ENCODE assay signal across 8 mouse cellular contexts in the genomic region with DNA sequence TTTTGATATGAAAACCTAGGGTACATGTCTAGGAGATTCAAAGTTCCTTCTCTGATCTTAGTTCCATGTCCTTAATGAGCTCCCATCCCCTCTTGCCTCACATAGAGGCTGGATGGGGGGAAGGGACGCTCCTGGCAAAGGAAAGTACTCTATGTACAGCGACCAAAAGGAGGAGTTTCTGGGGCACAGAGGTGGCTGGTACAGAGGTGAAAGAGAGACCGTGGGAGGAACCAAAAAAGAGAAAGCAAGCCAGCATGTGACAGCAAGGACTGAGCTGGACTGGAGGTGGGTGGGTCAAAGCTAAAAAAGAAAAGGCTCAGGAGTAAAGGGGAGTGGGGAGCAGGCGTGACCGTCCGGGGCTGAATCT. TPM values are rescaled to one million over a fixed set of nuclear protein-coding genes. Genes with fewer than 3 reads are reported as not detected.
DNase-seq lines count a peak whose midpoint lies in the region; ATAC-seq and TF ChIP-seq lines count a peak whose summit lies in the region.

No protein-coding gene starts in this region.

- peaks cover 2% of the 10 kb centered on the region for H3K4me1 ChIP-seq in heart, adult 2 months (ENCODE audit: control insufficient read depth, insufficient read depth, low read length)
- peaks cover 24% of the 10 kb centered on the region for H3K4me1 ChIP-seq in forebrain, embryonic 15.5 days
- 0 out of 2 replicates have a peak, but pooled peaks cover 3% of the 10 kb centered on the region for H3K4me1 ChIP-seq in kidney, postnatal 0 days (replicated peaks; ENCODE audit: insufficient read depth, low read length)
- peaks cover 23% of the 10 kb centered on the region for H3K4me1 ChIP-seq in midbrain, embryonic 10.5 days

- H3K27ac ChIP-seq in heart, adult 2 months = peak overlapping the region; percentile 98
- peak overlapping the region; percentile 65 for H3K27ac ChIP-seq in forebrain, embryonic 15.5 days (replicated peaks)
- H3K27ac ChIP-seq in kidney, postnatal 0 days = peak overlapping the region; percentile 96
- peak overlapping the region; percentile 71 for H3K27ac ChIP-seq in midbrain, embryonic 10.5 days (replicated peaks)

- peaks cover 8% of the 10 kb centered on the region for H3K79me2 ChIP-seq in heart, adult 2 months (replicated peaks; ENCODE audit: control insufficient read depth, insufficient read depth, low read length)

- TF ChIP-seq CTCF in heart, adult 2 months (IDR thresholded peaks at IDR 0.05) = no peak
- no peak for TF ChIP-seq CTCF in kidney, postnatal 0 days (IDR thresholded peaks at IDR 0.05; ENCODE audit: low read depth)

- peak overlapping the region; percentile 83 for H3K9ac ChIP-seq in heart, adult 2 months (ENCODE audit: low read depth, low read length)
- peak overlapping the region; percentile 58 for H3K9ac ChIP-seq in forebrain, embryonic 15.5 days (replicated peaks)
- peak overlapping the region; percentile 81 for H3K9ac ChIP-seq in kidney, postnatal 0 days (ENCODE audit: low read depth, low read length)

- DNase-seq in heart, adult 2 months = no peak
- no peak for DNase-seq in heart, postnatal 4 days
- DNase-seq in MEL-GATA-1-ER (ENCODE audit: extremely low read depth, low read depth) = peak; percentile 37
- DNase-seq in kidney, postnatal 0 days (ENCODE audit: low spot score) = peak; percentile 65
- no peak for DNase-seq in midbrain, embryonic 10.5 days (ENCODE audit: low spot score)
- DNase-seq in spleen, adult 12 weeks (ENCODE audit: low spot score) = no peak
- no peak for DNase-seq in layer of hippocampus, adult 11-12 months (ENCODE audit: low spot score)

- H3K9me3 ChIP-seq in forebrain, embryonic 15.5 days = no peaks in the 10 kb centered on the region
- H3K9me3 ChIP-seq in kidney, postnatal 0 days (replicated peaks; ENCODE audit: low read length) = no peaks in the 10 kb centered on the region
- no peaks in the 10 kb centered on the region for H3K9me3 ChIP-seq in midbrain, embryonic 10.5 days (replicated peaks)

- TF ChIP-seq EP300 in heart, adult 2 months (IDR thresholded peaks at IDR 0.05; ENCODE audit: insufficient read depth, low read depth, low read length) = no peak

- peak overlapping the region; percentile 90 for H3K4me2 ChIP-seq in forebrain, embryonic 15.5 days (replicated peaks)
- H3K4me2 ChIP-seq in kidney, postnatal 0 days (ENCODE audit: low read length) = peak overlapping the region; percentile 85

- WGBS in heart, adult 2 months = under 1% methylated on average over 6 of the region's 6 CpGs
- WGBS in forebrain, embryonic 15.5 days = under 1% methylated on average over 6 of the region's 6 CpGs
- WGBS in kidney, postnatal 0 days = 0% methylated on average over 6 of the region's 6 CpGs
- WGBS in midbrain, embryonic 10.5 days = under 1% methylated on average over 6 of the region's 6 CpGs

- intact Hi-C loops in heart, adult 2 months (cut with DNase I) = loop anchor here (1.0 to 10.0 kb wide), 3 partner anchors 41 to 314 kb away; a partner anchor contains a TSS

- no peaks in the 10 kb centered on the region for H3K36me3 ChIP-seq in heart, adult 2 months (ENCODE audit: control insufficient read depth, insufficient read depth, low read length)
- H3K36me3 ChIP-seq in forebrain, embryonic 15.5 days = no peaks in the 10 kb centered on the region
- H3K36me3 ChIP-seq in kidney, postnatal 0 days (ENCODE audit: insufficient read depth, low read length) = no peaks in the 10 kb centered on the region
- 0 out of 2 replicates have a peak, but pooled peaks cover 3% of the 10 kb centered on the region for H3K36me3 ChIP-seq in midbrain, embryonic 10.5 days

- H3K27me3 ChIP-seq in heart, adult 2 months (ENCODE audit: control insufficient read depth, insufficient read depth, low read length) = no peaks in the 10 kb centered on the region
- H3K27me3 ChIP-seq in forebrain, embryonic 15.5 days = peaks cover 7% of the 10 kb centered on the region; the same call in 1 of the 2 replicates
- H3K27me3 ChIP-seq in kidney, postnatal 0 days (ENCODE audit: insufficient read depth, low read length) = no peaks in the 10 kb centered on the region
- peaks cover 4% of the 10 kb centered on the region; the same call in 1 of the 2 replicates for H3K27me3 ChIP-seq in midbrain, embryonic 10.5 days (ENCODE audit: low read depth, poor library complexity, severe bottlenecking)

- TF ChIP-seq POLR2A in heart, adult 2 months (IDR thresholded peaks at IDR 0.05; ENCODE audit: insufficient read depth, low read depth, low read length) = no peak

- peak overlapping the region; percentile 91 for H3K4me3 ChIP-seq in heart, adult 2 months
- peak overlapping the region; percentile 53 for H3K4me3 ChIP-seq in forebrain, embryonic 15.5 days
- H3K4me3 ChIP-seq in kidney, postnatal 0 days (replicated peaks; ENCODE audit: low read depth, low read length) = peak overlapping the region; percentile 76
- H3K4me3 ChIP-seq in midbrain, embryonic 10.5 days = peak overlapping the region; percentile 84

- ATAC-seq in forebrain, embryonic 15.5 days (replicated peaks) = no peak
- peak; percentile 10 for ATAC-seq in kidney, postnatal 0 days (replicated peaks; ENCODE audit: low FRiP score, low read depth)

RNA-seq across cellular contexts. Expression of a gene that starts 0.5 kb away (rescaled TPM):
- 100 to 1,000 TPM; 189 to 236 TPM for total RNA-seq in heart, adult 2 months (2021)
- 83.5 and 173 TPM in 2 replicates for polyA plus RNA-seq in heart, adult 2 months (2012; rRNA removed)
- total RNA-seq in heart, postnatal 4 days (2021) = 10 to 100 TPM; 44.4 to 46.2 TPM
- 29.9 and 34.6 TPM in 2 replicates for polyA plus RNA-seq in forebrain, embryonic 15.5 days (2015; fragmentation: Nextera tagmentation; extraction: Ambion mirVana)
- 122 and 128 TPM in 2 replicates for polyA plus RNA-seq in kidney, postnatal 0 days (2015; fragmentation: Nextera tagmentation; extraction: Ambion mirVana)
- polyA plus RNA-seq in midbrain, embryonic 10.5 days (2016; fragmentation: Nextera tagmentation; extraction: Ambion mirVana) = 16.5 and 20.2 TPM in 2 replicates

RNA-seq across cellular contexts. Expression of a gene that starts 0.9 kb away (rescaled TPM):
- total RNA-seq in heart, adult 2 months (2021) = 10 to 100 TPM in 1 of 2 experiments, 1 to 10 TPM in 1; 7.8 to 12.4 TPM
- polyA plus RNA-seq in heart, adult 2 months (2012; rRNA removed) = 16.5 and 30.6 TPM in 2 replicates
- total RNA-seq in heart, postnatal 4 days (2021) = 1 to 10 TPM; 7.2 to 7.9 TPM
- polyA plus RNA-seq in forebrain, embryonic 15.5 days (2015; fragmentation: Nextera tagmentation; extraction: Ambion mirVana) = 39.1 and 39.3 TPM in 2 replicates
- polyA plus RNA-seq in kidney, postnatal 0 days (2015; fragmentation: Nextera tagmentation; extraction: Ambion mirVana) = 18.7 and 19.5 TPM in 2 replicates
- polyA plus RNA-seq in midbrain, embryonic 10.5 days (2016; fragmentation: Nextera tagmentation; extraction: Ambion mirVana) = 31.4 and 37.4 TPM in 2 replicates

RNA-seq across cellular contexts. Expression of a gene that starts 33.3 kb away (rescaled TPM):
- 10 to 100 TPM in 1 of 2 experiments, 1 to 10 TPM in 1; 8.4 to 11.7 TPM for total RNA-seq in heart, adult 2 months (2021)
- 3.7 and 6.6 TPM in 2 replicates for polyA plus RNA-seq in heart, adult 2 months (2012; rRNA removed)
- 10 to 100 TPM; 11.3 to 13.5 TPM for total RNA-seq in heart, postnatal 4 days (2021)
- 27.0 and 28.3 TPM in 2 replicates for polyA plus RNA-seq in forebrain, embryonic 15.5 days (2015; fragmentation: Nextera tagmentation; extraction: Ambion mirVana)
- 28.4 and 28.8 TPM in 2 replicates for polyA plus RNA-seq in kidney, postnatal 0 days (2015; fragmentation: Nextera tagmentation; extraction: Ambion mirVana)
- polyA plus RNA-seq in midbrain, embryonic 10.5 days (2016; fragmentation: Nextera tagmentation; extraction: Ambion mirVana) = 23.7 and 25.2 TPM in 2 replicates

RNA-seq across cellular contexts. Expression of a gene that starts 41.5 kb away (rescaled TPM):
- total RNA-seq in heart, adult 2 months (2021) = 1 to 10 TPM; 1.7 to 2.0 TPM
- 0.31 and 0.59 TPM in 2 replicates for polyA plus RNA-seq in heart, adult 2 months (2012; rRNA removed)
- total RNA-seq in heart, postnatal 4 days (2021) = 1 to 10 TPM; 2.5 to 3.0 TPM
- polyA plus RNA-seq in forebrain, embryonic 15.5 days (2015; fragmentation: Nextera tagmentation; extraction: Ambion mirVana) = 3.2 and 3.8 TPM in 2 replicates
- polyA plus RNA-seq in kidney, postnatal 0 days (2015; fragmentation: Nextera tagmentation; extraction: Ambion mirVana) = 1.3 and 1.4 TPM in 2 replicates
- 0.94 and 1.1 TPM in 2 replicates for polyA plus RNA-seq in midbrain, embryonic 10.5 days (2016; fragmentation: Nextera tagmentation; extraction: Ambion mirVana)

RNA-seq across cellular contexts. Expression of a gene that starts 41.5 kb away (rescaled TPM):
- 10 to 100 TPM; 64.9 to 68.9 TPM for total RNA-seq in heart, adult 2 months (2021)
- polyA plus RNA-seq in heart, adult 2 months (2012; rRNA removed) = 38.6 and 88.3 TPM in 2 replicates
- total RNA-seq in heart, postnatal 4 days (2021) = 10 to 100 TPM; 45.8 to 46.0 TPM
- 10.5 and 11.7 TPM in 2 replicates for polyA plus RNA-seq in forebrain, embryonic 15.5 days (2015; fragmentation: Nextera tagmentation; extraction: Ambion mirVana)
- 85.5 and 99.1 TPM in 2 replicates for polyA plus RNA-seq in kidney, postnatal 0 days (2015; fragmentation: Nextera tagmentation; extraction: Ambion mirVana)
- polyA plus RNA-seq in midbrain, embryonic 10.5 days (2016; fragmentation: Nextera tagmentation; extraction: Ambion mirVana) = 8.0 and 8.4 TPM in 2 replicates

Comparison
In these comparisons a context has a peak if more than half of its experiments do, and no peak if none do; other contexts are left out.
1. DNase-seq: peak in MEL-GATA-1-ER (single experiment) and kidney, postnatal 0 days (single experiment); none in heart, adult 2 months (0 of 2), heart, postnatal 4 days (single experiment), midbrain, embryonic 10.5 days (single experiment), spleen, adult 12 weeks (single experiment) and layer of hippocampus, adult 11-12 months (single experiment).
2. Peak in every context shown above with its lines, with median percentiles within 50 percentile points of each other: H3K27ac ChIP-seq, H3K4me3 ChIP-seq and H3K9ac ChIP-seq.